Mouse (Mus musculus) MN1 (cell line): ENCODE results near the gene Gm20379.
A peak's percentile ranks its signal among the peaks of the same experiment; 100 is the strongest.

Source experiments
- DNase-seq: peaks from one replicate; pipeline ENCODE4 v3.0.0-alpha.2; 2016; ENCODE audit warnings: low spot score

Gene Gm20379

DNA sequence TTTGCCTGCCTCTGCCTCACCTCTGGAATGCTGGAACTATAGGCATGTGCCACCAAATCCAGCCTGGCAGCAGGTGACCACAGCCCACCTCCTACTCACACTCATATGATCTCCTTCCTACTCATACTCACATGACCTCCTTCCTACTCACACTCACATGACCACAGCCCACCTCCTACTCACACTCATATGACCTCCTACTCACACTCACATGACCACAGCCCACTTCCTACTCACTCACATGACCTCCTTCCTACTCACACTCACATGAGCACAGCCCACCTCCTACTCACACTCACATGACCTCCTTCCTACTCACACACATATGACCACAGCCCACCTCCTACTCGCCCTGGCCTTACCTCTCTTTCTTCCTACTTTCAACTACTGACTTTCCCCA, 31.1 kb downstream of the Gm20379 start:
- no peak for DNase-seq

DNA sequence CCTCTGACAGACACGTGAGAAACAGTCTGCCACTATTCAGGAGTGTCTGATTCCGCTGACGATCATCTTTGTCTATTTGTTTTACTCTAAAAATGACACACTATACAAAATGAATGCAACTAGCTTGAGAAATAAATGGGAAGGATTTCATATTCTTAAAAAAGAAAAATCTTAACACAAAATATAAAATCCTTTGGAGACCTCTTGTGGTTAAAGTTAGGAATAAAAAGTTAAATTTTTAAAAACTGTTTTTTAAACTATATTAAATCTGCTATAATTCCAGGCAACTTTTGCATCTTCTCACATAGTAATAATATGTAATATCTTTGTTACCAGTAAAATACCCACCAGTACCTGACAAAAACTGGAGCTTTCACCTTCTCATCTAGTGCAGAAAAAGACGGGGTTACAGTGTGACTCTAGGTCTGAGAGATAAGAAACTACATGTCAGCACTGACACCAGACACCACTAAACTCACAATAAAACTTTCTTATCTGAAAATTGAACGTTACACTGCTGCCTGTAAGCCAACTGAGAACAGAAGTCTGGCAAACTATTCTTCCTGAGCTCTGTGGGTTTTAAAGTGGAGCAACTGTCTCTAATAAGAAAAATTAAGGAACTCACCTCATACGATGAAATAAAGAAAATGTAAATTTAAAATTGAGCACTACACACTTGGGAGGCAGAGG, 32.1 kb downstream of the Gm20379 start:
- no peak for DNase-seq

DNA sequence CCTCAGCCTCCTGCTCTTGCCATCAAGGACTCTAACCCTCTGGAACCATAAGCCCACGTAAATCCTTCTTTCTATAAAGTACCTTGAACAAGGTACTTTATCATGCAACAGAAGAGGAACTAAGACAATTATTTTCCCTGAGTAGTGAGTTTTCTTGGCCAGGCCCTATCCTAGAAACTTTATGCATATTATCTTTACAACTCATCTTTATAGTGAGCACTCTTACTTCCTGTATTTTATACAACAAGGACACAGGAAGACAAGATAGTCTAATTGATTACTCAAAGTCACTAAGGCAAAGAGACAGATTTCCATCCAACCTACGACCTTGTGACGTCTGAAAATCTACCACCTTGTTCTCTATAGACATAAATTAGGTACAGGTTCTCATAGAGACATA, 34.0 kb downstream of the Gm20379 start:
- no peak for DNase-seq

DNA sequence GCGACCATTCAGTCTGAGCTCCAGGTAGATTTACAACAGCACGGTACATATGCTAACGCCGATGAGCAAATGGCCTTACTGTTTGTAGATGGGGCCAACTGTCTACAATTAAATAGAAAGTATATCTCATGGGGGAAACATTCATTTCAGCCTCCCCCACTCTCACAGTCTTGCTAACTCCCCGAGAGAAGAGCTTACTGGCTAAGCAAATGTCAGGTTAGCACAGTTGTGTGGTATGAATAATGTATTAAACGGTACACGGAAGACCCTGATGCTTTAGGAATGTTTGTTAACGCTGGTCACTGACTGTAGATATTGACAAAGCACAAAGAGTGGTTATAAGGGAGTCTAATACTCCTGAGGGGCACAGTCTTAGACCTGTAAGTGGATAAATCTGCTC, 38.3 kb downstream of the Gm20379 start:
- DNase-seq = no peak

DNA sequence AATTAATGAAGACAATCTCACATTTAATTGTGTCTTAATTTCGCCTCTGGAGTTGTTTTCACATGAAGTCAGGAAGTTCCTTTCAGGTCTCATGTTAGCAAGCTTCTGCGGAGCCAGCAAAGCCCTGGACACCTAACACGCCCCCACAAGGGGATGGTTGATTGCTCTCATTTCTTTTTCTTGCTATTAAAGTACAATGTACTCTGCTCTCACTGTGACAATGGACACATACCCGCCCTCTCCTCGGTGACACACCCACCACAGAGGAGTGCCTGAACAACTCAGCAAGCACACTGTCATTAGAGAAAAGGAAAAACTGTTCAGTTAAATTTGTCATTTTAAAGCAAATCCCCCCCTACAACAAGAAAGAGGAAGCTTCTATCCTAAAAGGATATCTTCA, 40.6 kb downstream of the Gm20379 start:
- no peak for DNase-seq

DNA sequence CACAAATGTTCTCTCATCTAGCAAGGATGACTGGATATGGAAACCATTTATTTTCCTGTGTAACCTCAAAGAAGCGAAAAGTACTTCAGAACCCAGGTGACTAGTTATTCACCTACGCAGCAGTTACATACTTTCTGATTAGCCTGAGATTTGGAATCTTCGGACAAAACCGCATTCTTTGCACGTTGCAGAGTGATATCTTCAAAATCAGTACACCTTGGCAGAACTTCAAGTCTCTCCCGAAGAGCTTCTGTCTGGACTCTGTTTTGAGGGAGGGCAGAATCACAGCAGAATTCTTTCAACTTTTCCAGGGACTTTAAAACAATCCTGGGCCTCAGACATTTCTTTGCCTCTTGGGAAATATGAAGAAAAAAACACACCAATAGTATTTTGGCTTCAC, 45.3 kb downstream of the Gm20379 start:
- DNase-seq = no peak

DNA sequence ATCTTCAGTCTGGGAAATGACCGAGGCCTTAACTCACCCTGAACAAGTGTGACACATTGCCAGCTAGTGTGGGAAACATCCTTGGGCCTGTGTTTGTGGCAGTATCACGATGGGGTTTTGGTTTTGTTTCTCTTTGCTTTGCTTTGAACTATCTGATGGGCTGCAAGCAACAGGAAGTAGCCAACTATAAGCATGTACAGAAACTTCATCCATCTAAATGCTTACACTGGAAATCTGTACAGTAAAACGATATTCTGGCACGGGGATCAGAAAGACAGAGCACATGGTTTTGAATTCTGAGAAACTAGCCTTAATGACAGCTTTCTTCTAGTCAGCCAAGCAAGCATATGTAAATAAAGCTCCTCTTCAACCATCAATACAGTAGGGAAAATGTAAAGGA, 48.2 kb downstream of the Gm20379 start:
- peak; percentile 31 for DNase-seq

DNA sequence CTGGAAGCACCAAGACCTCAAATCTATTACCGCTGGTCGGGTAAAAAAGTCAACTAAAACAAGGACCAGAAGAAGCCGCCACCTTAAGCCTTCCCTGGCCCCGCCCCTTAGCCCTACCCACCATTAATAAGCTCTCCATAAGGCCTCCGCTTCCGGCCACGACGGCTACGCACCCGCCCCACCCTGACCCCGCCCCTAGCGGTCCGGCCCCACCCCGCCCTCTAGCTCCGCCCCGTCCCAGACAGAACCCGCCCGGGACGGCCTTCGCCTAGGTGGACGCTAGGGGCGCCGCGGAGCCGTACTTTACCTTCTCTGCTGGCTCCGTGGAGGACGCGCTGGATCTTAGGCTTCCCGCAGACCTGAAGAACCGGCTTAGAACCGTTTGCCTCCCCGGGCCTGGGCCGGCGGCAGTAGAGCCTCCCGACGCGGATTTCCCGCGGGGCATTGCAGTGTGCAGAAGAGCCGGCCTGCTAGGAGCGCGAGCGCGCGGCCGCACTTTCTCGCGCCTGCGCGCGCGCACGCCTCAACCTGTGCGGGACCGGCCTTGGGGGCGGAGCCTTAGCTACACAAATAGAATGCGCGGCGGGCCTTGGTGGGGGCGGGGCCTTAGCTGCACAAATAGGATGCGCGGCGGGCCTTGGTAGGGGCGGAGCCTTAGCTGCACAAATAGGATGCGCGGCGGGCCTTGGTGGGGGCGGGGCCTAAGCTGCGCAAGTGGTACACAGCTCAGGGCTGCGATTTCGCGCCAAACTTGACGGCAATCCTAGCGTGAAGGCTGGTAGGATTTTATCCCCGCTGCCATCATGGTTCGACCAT, 48.9 kb downstream of the Gm20379 start, which contains the start of the genes Dhfr and Msh3:
Gene Dhfr, plus strand, starts transcription at position 271 of the 816 bp plus-strand sequence.
Gene Msh3, minus strand, starts transcription at position 548 of the 816 bp plus-strand sequence.
- peak; percentile 99 for DNase-seq

DNA sequence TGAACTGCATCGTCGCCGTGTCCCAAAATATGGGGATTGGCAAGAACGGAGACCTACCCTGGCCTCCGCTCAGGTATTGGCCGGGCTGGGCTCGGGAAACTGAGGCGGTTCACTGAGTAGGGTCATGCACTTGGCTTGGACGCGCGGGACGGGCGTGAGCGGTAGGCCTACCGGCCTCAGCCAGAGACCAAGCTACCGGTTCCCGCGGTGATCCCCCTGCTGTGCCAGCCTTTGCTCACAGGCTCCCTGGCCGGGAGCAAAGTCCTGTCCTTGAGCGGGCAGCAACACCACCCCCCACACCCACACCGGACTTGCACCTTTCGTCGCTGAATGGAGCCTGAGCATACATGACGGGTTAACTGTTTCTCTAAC, 49.5 kb downstream of the Gm20379 start:
- no peak for DNase-seq

DNA sequence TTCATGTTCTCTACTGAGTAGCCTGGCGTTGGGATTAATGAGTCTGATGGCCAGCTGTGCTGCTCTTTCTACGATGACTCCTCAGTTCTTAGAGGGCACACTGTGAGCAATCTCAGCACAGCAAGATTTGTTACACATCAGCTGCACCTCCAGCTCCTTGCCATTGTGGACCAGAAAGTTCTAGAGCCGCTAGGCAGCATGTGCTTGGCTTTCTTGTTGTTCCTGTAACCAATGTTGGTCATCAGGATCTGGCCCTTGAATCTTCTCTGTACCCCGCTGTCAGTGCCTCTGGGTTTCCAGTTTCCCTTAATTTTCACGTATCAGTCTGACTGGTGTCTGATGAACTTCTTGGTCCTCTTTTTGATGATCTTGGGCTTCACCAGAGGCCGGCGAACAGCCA, 50.6 kb downstream of the Gm20379 start:
- DNase-seq = peak; percentile 21
